26 mouse cellular contexts compared by ENCODE assay signal in genomic region chr17:5817871-5818270, GRCm38 (mm10).
"Had no signal": no experiment of that assay in that cellular context is flagged by ENCODE, and none has a peak within 500 bp of the region (broad histone marks: within the 10 kb centered on the region; RNA-seq: fewer than 3 reads in every experiment).

No protein-coding gene starts in this region.

- H3K4me3 ChIP-seq: gastrocnemius, adult 2 months; heart, adult 2 months; heart, embryonic 13.5 days; heart, embryonic 15.5 days; hindbrain, embryonic 13.5 days; hindbrain, embryonic 15.5 days; intestine, embryonic 15.5 days; layer of hippocampus, adult 2 months; left cerebral cortex, adult 2 months; limb, embryonic 13.5 days; limb, embryonic 15.5 days; liver, embryonic 12.5 days had no signal

- DNase-seq: gastrocnemius, adult 2 months; gastrocnemius, postnatal 10 days; gastrocnemius, postnatal 25 days; heart, adult 11 months; heart, adult 2 months; heart, postnatal 14 days; heart, postnatal 36 days; kidney, adult 18-20 months; kidney, adult 8-10 months; kidney, postnatal 10 days; kidney, postnatal 25 days; kidney, postnatal 4 days; left cerebral cortex, postnatal 4 days had no signal

- H3K4me1 ChIP-seq: intestine, embryonic 15.5 days had no signal

- H3K27me3 ChIP-seq: heart, embryonic 13.5 days; heart, embryonic 15.5 days; hindbrain, embryonic 13.5 days; hindbrain, embryonic 15.5 days; intestine, embryonic 15.5 days; limb, embryonic 13.5 days; limb, embryonic 15.5 days; liver, embryonic 12.5 days had no signal

- ATAC-seq: inflammation-experienced regulatory T-cells, adult 6 months; intestine, embryonic 15.5 days; intestine, postnatal 0 days; liver, embryonic 12.5 days had no signal

- H3K27ac ChIP-seq: gastrocnemius, adult 2 months; heart, adult 2 months; heart, embryonic 13.5 days; heart, embryonic 15.5 days; hindbrain, embryonic 13.5 days; hindbrain, embryonic 15.5 days; intestine, embryonic 15.5 days; layer of hippocampus, adult 2 months; left cerebral cortex, adult 2 months; limb, embryonic 13.5 days; limb, embryonic 15.5 days; liver, embryonic 12.5 days had no signal

- H3K4me2 ChIP-seq: heart, embryonic 11.5 days; heart, embryonic 13.5 days; heart, embryonic 15.5 days; hindbrain, embryonic 13.5 days; hindbrain, embryonic 15.5 days; intestine, embryonic 15.5 days; limb, embryonic 13.5 days; limb, embryonic 15.5 days; liver, embryonic 12.5 days had no signal

- H3K9me3 ChIP-seq: heart, embryonic 13.5 days; heart, embryonic 15.5 days; hindbrain, embryonic 13.5 days; hindbrain, embryonic 15.5 days; intestine, embryonic 15.5 days; limb, embryonic 13.5 days; limb, embryonic 15.5 days; liver, embryonic 12.5 days had no signal

- H3K36me3 ChIP-seq: heart, embryonic 13.5 days; heart, embryonic 15.5 days; hindbrain, embryonic 13.5 days; hindbrain, embryonic 15.5 days; intestine, embryonic 15.5 days; limb, embryonic 13.5 days; limb, embryonic 15.5 days; liver, embryonic 12.5 days had no signal

- H3K9ac ChIP-seq: heart, embryonic 13.5 days; heart, embryonic 15.5 days; hindbrain, embryonic 13.5 days; hindbrain, embryonic 15.5 days; intestine, embryonic 15.5 days; limb, embryonic 13.5 days; limb, embryonic 15.5 days; liver, embryonic 12.5 days had no signal
